Mouse (Mus musculus): ENCODE data around the gene S1pr5. TPM values are rescaled to one million over a fixed set of nuclear protein-coding genes. Genes with fewer than 3 reads are reported as not detected.
"Not testable (repeated sequence)": the region's sequence is repeated elsewhere in the genome, so short reads cannot be mapped to it uniquely, and the experiment has no call there.

S1pr5 gene
- 0.08 and 0.17 TPM in 2 replicates for polyA plus RNA-seq (2015; fragmentation: Nextera tagmentation; extraction: Ambion mirVana)

- no peak for TF ChIP-seq EP300 (IDR thresholded peaks at IDR 0.05; ENCODE audit: low read depth)
- no peak for TF ChIP-seq CTCF (IDR thresholded peaks at IDR 0.05; ENCODE audit: low read depth)
- peak; percentile 65 for DNase-seq
- 0 out of 2 replicates have a peak, but pooled peaks have one; percentile 24 for ATAC-seq
- WGBS (ENCODE audit: insufficient replicate concordance), result 2% methylated on average over 30 of the region's 30 CpGs
- Histone ChIP-seq H3K36me3 (replicated peaks; ENCODE audit: insufficient read depth, low read length) (no peaks in the 10 kb centered on the region), H3K27ac (ENCODE audit: low read depth) (no peak within 1 kb of the TSS), H3K4me2 (ENCODE audit: low read depth, low read length) (peak within 1 kb of the TSS; percentile 62), H3K9me3 (ENCODE audit: low read length) (no peaks in the 10 kb centered on the region), H3K27me3 (ENCODE audit: insufficient read depth, low read length) (peaks cover 71% of the 10 kb centered on the region), H3K4me3 (ENCODE audit: low read depth, low read length) (peak within 1 kb of the TSS; percentile 28), H3K9ac (replicated peaks) (peak within 1 kb of the TSS; percentile 38; the same call in 1 of the 2 replicates), H3K4me1 (ENCODE audit: insufficient read depth) (peaks cover 26% of the 10 kb centered on the region)
These were observed at the start of gene S1pr5 for GRCm38 (mm10) chr9:21248326-21248725. Gene S1pr5, minus strand, starts transcription at chr9:21248443.

DNA sequence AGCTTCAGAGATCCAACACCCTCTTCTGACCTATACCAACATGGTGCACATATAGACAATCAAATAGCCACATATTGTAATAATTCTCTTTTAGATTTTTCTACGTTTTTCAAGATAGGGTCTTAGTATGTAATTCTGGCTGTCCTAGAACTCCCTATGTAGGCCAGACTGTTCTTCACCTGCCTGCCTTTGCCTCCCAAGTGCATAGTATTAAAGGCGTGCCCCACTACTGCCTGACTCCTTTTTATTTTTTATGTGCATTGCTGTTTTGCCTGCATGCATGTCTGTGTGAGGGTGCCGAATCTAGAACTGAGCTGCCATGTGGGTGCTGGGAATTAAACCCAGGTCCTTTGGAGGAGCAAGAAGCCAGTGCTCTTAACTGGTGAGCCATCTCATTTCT is 44.0 kb upstream of the S1pr5 start:
- TF ChIP-seq CTCF (IDR thresholded peaks at IDR 0.05; ENCODE audit: low read depth) (no peak), EP300 (IDR thresholded peaks at IDR 0.05; ENCODE audit: low read depth) (no peak)
- Histone ChIP-seq H3K27ac (ENCODE audit: low read depth) (no peak overlapping the region), H3K4me3 (ENCODE audit: low read depth, low read length) (peak overlapping the region; percentile 81), H3K36me3 (replicated peaks; ENCODE audit: insufficient read depth, low read length) (peaks cover 10% of the 10 kb centered on the region), H3K27me3 (ENCODE audit: insufficient read depth, low read length) (no peaks in the 10 kb centered on the region), H3K4me1 (ENCODE audit: insufficient read depth) (peaks cover 11% of the 10 kb centered on the region), H3K9me3 (ENCODE audit: low read length) (no peaks in the 10 kb centered on the region), H3K9ac (replicated peaks) (peak overlapping the region; percentile 71), H3K4me2 (ENCODE audit: low read depth, low read length) (peak overlapping the region; percentile 68)
- DNase-seq, result no peak
- ATAC-seq, result no peak
- WGBS (ENCODE audit: insufficient replicate concordance), result 80% methylated on average over 3 of the region's 3 CpGs

DNA sequence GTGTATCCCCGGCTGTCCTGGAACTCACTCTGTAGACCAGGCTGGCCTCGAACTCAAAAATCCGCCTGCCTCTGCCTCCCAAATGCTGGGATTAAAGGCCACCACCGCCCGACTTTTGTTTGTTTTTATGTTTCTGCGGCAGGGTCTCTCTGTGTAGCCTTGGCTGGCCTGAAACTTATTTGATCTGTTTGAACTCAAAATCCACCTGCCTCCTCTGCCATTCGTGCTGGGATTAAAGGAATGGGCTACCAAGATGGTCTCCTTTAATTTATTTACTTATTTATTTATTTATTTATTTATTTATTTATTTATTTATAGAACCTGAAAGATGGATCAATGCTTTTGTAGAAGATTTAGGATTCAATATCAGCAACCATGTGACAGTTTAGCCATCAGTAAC is 43.6 kb upstream of the S1pr5 start:
- not testable (repeated sequence) for H3K27me3 ChIP-seq (ENCODE audit: insufficient read depth, low read length); H3K9me3 ChIP-seq (ENCODE audit: low read length); ATAC-seq; DNase-seq
- H3K36me3 ChIP-seq (replicated peaks; ENCODE audit: insufficient read depth, low read length), result peaks cover 10% of the 10 kb centered on the region
- H3K27ac ChIP-seq (ENCODE audit: low read depth), result peak overlapping the region; percentile 81
- peak overlapping the region; percentile 68 for H3K4me2 ChIP-seq (ENCODE audit: low read depth, low read length)
- H3K4me3 ChIP-seq (ENCODE audit: low read depth, low read length), result peak overlapping the region; percentile 81
- peaks cover 15% of the 10 kb centered on the region for H3K4me1 ChIP-seq (ENCODE audit: insufficient read depth)
- WGBS (ENCODE audit: insufficient replicate concordance), result 10% methylated on average over 7 of the region's 7 CpGs
- peak overlapping the region; percentile 71 for H3K9ac ChIP-seq (replicated peaks)

- peak within 1 kb of the TSS; percentile 81 for H3K4me3 ChIP-seq (ENCODE audit: low read depth, low read length)
- peak within 1 kb of the TSS; percentile 95 for H3K27ac ChIP-seq (ENCODE audit: low read depth)
- DNase-seq, result peak; percentile 100
- peak within 1 kb of the TSS; percentile 84 for H3K4me2 ChIP-seq (ENCODE audit: low read depth, low read length)
- under 1% methylated on average over 44 of the region's 51 CpGs for WGBS (ENCODE audit: insufficient replicate concordance)
- peaks cover 10% of the 10 kb centered on the region for H3K36me3 ChIP-seq (replicated peaks; ENCODE audit: insufficient read depth, low read length)
- peak; percentile 89 for ATAC-seq
- peak within 1 kb of the TSS; percentile 92 for H3K9ac ChIP-seq (replicated peaks)
- H3K9me3 ChIP-seq (ENCODE audit: low read length), result no peaks in the 10 kb centered on the region
- TF ChIP-seq CTCF (IDR thresholded peaks at IDR 0.05; ENCODE audit: low read depth), result peak; percentile 61
- peak; percentile 80 for TF ChIP-seq EP300 (IDR thresholded peaks at IDR 0.05; ENCODE audit: low read depth)
- no peaks in the 10 kb centered on the region for H3K27me3 ChIP-seq (ENCODE audit: insufficient read depth, low read length)
- peaks cover 21% of the 10 kb centered on the region for H3K4me1 ChIP-seq (ENCODE audit: insufficient read depth)
These were observed 43.0 kb upstream of the S1pr5 start, which contains the start of gene Cdkn2d for GRCm38 (mm10) chr9:21291022-21291787. Gene Cdkn2d, minus strand, starts transcription at chr9:21291407.

DNA sequence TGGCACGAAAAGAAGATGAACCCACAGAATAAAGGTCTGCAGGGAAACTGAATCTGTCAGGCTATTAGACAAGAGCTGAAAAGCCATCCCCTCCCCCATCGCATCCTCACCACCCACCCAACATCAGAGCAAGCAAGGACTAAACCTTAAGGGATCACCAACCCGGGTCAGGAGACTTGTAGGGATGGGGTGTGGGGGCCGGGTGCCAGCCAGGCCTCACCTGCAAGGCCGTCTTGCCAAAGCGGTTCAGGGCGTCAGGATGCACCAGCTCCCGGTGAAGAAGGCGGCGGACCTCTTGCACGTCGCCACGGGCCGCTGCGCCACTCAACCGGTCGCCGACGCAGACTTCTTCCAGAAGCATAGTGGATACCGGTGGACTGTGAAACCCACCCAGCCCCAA is 42.3 kb upstream of the S1pr5 start:
- H3K9ac ChIP-seq (replicated peaks), result peak overlapping the region; percentile 92
- H3K27me3 ChIP-seq (ENCODE audit: insufficient read depth, low read length), result no peaks in the 10 kb centered on the region
- no peak for TF ChIP-seq CTCF (IDR thresholded peaks at IDR 0.05; ENCODE audit: low read depth)
- no peak for TF ChIP-seq EP300 (IDR thresholded peaks at IDR 0.05; ENCODE audit: low read depth)
- DNase-seq (no peak), ATAC-seq (0 out of 2 replicates have a peak, but pooled peaks have one; percentile 0)
- peaks cover 13% of the 10 kb centered on the region for H3K36me3 ChIP-seq (replicated peaks; ENCODE audit: insufficient read depth, low read length)
- peaks cover 21% of the 10 kb centered on the region for H3K4me1 ChIP-seq (ENCODE audit: insufficient read depth)
- H3K4me2 ChIP-seq (ENCODE audit: low read depth, low read length), result peak overlapping the region; percentile 84
- H3K9me3 ChIP-seq (ENCODE audit: low read length), result no peaks in the 10 kb centered on the region
- H3K4me3 ChIP-seq (ENCODE audit: low read depth, low read length), result peak overlapping the region; percentile 81
- H3K27ac ChIP-seq (ENCODE audit: low read depth), result peak overlapping the region; percentile 95
- under 1% methylated on average over 20 of the region's 20 CpGs for WGBS (ENCODE audit: insufficient replicate concordance)

DNA sequence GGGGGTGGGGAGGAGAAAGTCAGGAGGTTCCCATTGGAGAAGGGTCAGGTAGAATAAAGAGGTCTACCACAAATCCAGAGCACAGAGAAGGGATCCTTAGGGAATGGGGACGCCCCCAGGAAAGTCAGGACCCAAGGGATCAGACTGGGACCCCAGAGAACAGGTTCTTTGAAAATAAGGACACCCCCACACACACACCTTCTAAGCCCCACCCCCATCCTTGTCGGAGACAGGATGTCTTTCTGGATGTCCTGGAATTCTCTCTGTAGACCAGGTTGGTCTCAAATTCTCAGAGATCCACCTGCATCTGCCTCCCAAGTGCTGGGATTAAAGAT is 41.1 kb upstream of the S1pr5 start:
- H3K4me1 ChIP-seq (ENCODE audit: insufficient read depth), result peaks cover 28% of the 10 kb centered on the region
- H3K4me2 ChIP-seq (ENCODE audit: low read depth, low read length), result peak overlapping the region; percentile 84
- peak overlapping the region; percentile 92 for H3K9ac ChIP-seq (replicated peaks)
- DNase-seq, result no peak
- H3K36me3 ChIP-seq (replicated peaks; ENCODE audit: insufficient read depth, low read length), result peaks cover 23% of the 10 kb centered on the region
- H3K9me3 ChIP-seq (ENCODE audit: low read length), result no peaks in the 10 kb centered on the region
- peak overlapping the region; percentile 81 for H3K4me3 ChIP-seq (ENCODE audit: low read depth, low read length)
- no peaks in the 10 kb centered on the region for H3K27me3 ChIP-seq (ENCODE audit: insufficient read depth, low read length)
- TF ChIP-seq EP300 (IDR thresholded peaks at IDR 0.05; ENCODE audit: low read depth) (no peak), CTCF (IDR thresholded peaks at IDR 0.05; ENCODE audit: low read depth) (no peak)
- peak overlapping the region; percentile 95 for H3K27ac ChIP-seq (ENCODE audit: low read depth)
- WGBS (ENCODE audit: insufficient replicate concordance), result 69% methylated on average over 2 of the region's 2 CpGs
- no peak for ATAC-seq

Data from liver, postnatal 0 days (tissue).